Mouse (Mus musculus): Measurements from ENCODE around the gene Eif5a. TPM values are rescaled to one million over a fixed set of nuclear protein-coding genes. Genes with fewer than 3 reads are reported as not detected.
A peak's percentile ranks its signal among the peaks of the same experiment; 100 is the strongest.

Gene Eif5a
- total RNA-seq, 1 experiment from 2014 or later, result 155 TPM

- ATAC-seq (ENCODE audit: extremely low read depth, insufficient number of reproducible peaks, low FRiP score, poor library complexity, severe bottlenecking), result no peak
Measured at GRCm38 (mm10) chr11:69947337-69948065, 25.7 kb upstream of the Eif5a start.

- ATAC-seq (ENCODE audit: extremely low read depth, insufficient number of reproducible peaks, low FRiP score, poor library complexity, severe bottlenecking), result no peak
Measured at GRCm38 (mm10) chr11:69945997-69946891, 24.5 kb upstream of the Eif5a start.

- ATAC-seq (ENCODE audit: extremely low read depth, insufficient number of reproducible peaks, low FRiP score, poor library complexity, severe bottlenecking), result no peak
Measured at GRCm38 (mm10) chr11:69945216-69945615, 23.5 kb upstream of the Eif5a start.

- ATAC-seq (ENCODE audit: extremely low read depth, insufficient number of reproducible peaks, low FRiP score, poor library complexity, severe bottlenecking), result no peak
Measured at GRCm38 (mm10) chr11:69940962-69941361, 19.2 kb upstream of the Eif5a start.

- ATAC-seq (ENCODE audit: extremely low read depth, insufficient number of reproducible peaks, low FRiP score, poor library complexity, severe bottlenecking), result no peak
Measured at GRCm38 (mm10) chr11:69939731-69940130, 18.0 kb upstream of the Eif5a start.

- no peak for ATAC-seq (ENCODE audit: extremely low read depth, insufficient number of reproducible peaks, low FRiP score, poor library complexity, severe bottlenecking)
Measured at GRCm38 (mm10) chr11:69939181-69939580, 17.4 kb upstream of the Eif5a start.

- no peak for ATAC-seq (ENCODE audit: extremely low read depth, insufficient number of reproducible peaks, low FRiP score, poor library complexity, severe bottlenecking)
Measured at GRCm38 (mm10) chr11:69938401-69938979, 16.7 kb upstream of the Eif5a start.

- no peak for ATAC-seq (ENCODE audit: extremely low read depth, insufficient number of reproducible peaks, low FRiP score, poor library complexity, severe bottlenecking)
Measured at GRCm38 (mm10) chr11:69937834-69938233, 16.1 kb upstream of the Eif5a start.

- no peak for ATAC-seq (ENCODE audit: extremely low read depth, insufficient number of reproducible peaks, low FRiP score, poor library complexity, severe bottlenecking)
Measured at GRCm38 (mm10) chr11:69937385-69937784, 15.6 kb upstream of the Eif5a start.

- no peak for ATAC-seq (ENCODE audit: extremely low read depth, insufficient number of reproducible peaks, low FRiP score, poor library complexity, severe bottlenecking)
Measured at GRCm38 (mm10) chr11:69936714-69937347, 15.1 kb upstream of the Eif5a start.

- no peak for ATAC-seq (ENCODE audit: extremely low read depth, insufficient number of reproducible peaks, low FRiP score, poor library complexity, severe bottlenecking)
Measured at GRCm38 (mm10) chr11:69936156-69936555, 14.4 kb upstream of the Eif5a start.

GRCm38 (mm10) chr11:69935137-69935879 lies 13.6 kb upstream of the Eif5a start, which contains the start of gene Ybx2:
TSS of gene Ybx2 (plus strand) at chr11:69935796.
- peak; percentile 53; the same call in 1 of the 2 replicates for ATAC-seq (ENCODE audit: extremely low read depth, insufficient number of reproducible peaks, low FRiP score, poor library complexity, severe bottlenecking)

GRCm38 (mm10) chr11:69934681-69935080 lies 12.9 kb upstream of the Eif5a start:
- no peak for ATAC-seq (ENCODE audit: extremely low read depth, insufficient number of reproducible peaks, low FRiP score, poor library complexity, severe bottlenecking)

- ATAC-seq (ENCODE audit: extremely low read depth, insufficient number of reproducible peaks, low FRiP score, poor library complexity, severe bottlenecking), result peak; percentile 68
Measured at GRCm38 (mm10) chr11:69934169-69934568, 12.4 kb upstream of the Eif5a start.

GRCm38 (mm10) chr11:69933066-69933465 lies 11.3 kb upstream of the Eif5a start:
- ATAC-seq (ENCODE audit: extremely low read depth, insufficient number of reproducible peaks, low FRiP score, poor library complexity, severe bottlenecking), result no peak

GRCm38 (mm10) chr11:69932254-69932653 lies 10.5 kb upstream of the Eif5a start:
- no peak for ATAC-seq (ENCODE audit: extremely low read depth, insufficient number of reproducible peaks, low FRiP score, poor library complexity, severe bottlenecking)

- no peak for ATAC-seq (ENCODE audit: extremely low read depth, insufficient number of reproducible peaks, low FRiP score, poor library complexity, severe bottlenecking)
Measured at GRCm38 (mm10) chr11:69931769-69932168, 10.0 kb upstream of the Eif5a start.

GRCm38 (mm10) chr11:69930967-69931537 lies 9.3 kb upstream of the Eif5a start:
- peak; percentile 87 for ATAC-seq (ENCODE audit: extremely low read depth, insufficient number of reproducible peaks, low FRiP score, poor library complexity, severe bottlenecking)
